Mouse (Mus musculus): ENCODE data around the gene Tmem209. TPM values are rescaled to one million over a fixed set of nuclear protein-coding genes. Genes with fewer than 3 reads are reported as not detected.

Tmem209 gene
- polyA plus RNA-seq, 1 experiment: 31.8 TPM

DNA sequence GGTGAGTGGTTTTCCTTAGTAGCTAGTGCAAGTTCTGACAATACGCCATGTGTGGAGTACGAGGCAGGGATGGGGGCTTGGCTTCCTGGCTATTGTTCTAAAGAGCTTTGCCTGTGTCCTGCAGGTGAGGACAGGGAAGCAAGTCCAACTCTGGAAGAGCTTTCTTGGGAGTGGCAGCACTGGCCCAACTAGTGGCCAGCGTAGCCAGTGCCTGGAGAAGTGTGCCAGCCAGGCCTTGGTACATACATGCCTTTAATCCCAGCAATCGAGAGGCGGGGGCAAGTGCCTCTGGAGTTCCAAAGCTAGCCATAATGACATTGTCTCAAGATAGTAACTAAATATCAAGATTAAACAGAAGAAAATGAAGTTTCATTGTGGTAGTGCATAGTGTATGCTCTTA is 708 bp upstream of the Tmem209 start:
- peak overlapping the region; percentile 52; the same call in 1 of the 2 replicates for H3K27ac ChIP-seq (ENCODE audit: insufficient read depth, low read depth, low read length)
- no peak for TF ChIP-seq POLR2A (IDR thresholded peaks at IDR 0.05; ENCODE audit: borderline replicate concordance, low read depth, low read length)

DNA sequence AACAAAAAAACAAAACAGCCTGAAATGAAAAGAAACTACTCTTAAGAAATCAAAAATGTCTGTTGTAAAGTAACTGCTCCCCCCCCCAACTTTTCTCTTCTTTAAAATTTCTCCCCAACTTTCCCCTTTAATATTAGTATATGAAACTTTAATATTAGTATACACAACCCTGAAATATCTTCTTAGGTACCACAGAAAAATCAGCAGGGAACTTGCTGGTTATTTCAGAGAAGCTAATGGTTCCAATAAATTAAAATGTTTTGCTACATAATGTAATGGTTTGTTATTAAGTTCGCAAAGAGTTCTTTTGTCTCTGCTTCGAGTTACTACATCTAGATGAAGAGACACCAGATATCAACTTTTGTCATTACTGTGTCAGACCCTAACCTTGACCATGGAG is 759 bp downstream of the Tmem209 start:
- peak overlapping the region; percentile 78 for H3K4me3 ChIP-seq (ENCODE audit: insufficient read depth, low read length)
- H3K4me1 ChIP-seq (ENCODE audit: control insufficient read depth, insufficient read depth, low read length): peaks cover 11% of the 10 kb centered on the region
- H3K27ac ChIP-seq (ENCODE audit: insufficient read depth, low read depth, low read length): peak overlapping the region; percentile 79
- TF ChIP-seq CTCF (IDR thresholded peaks at IDR 0.05; ENCODE audit: low read depth, low read length): no peak
- no peak for TF ChIP-seq POLR2A (IDR thresholded peaks at IDR 0.05; ENCODE audit: borderline replicate concordance, low read depth, low read length)

More for the DNA sequence above, 708 bp upstream of the Tmem209 start:
- no peak overlapping the region for H3K4me3 ChIP-seq (ENCODE audit: insufficient read depth, low read length)
- H3K4me1 ChIP-seq (ENCODE audit: control insufficient read depth, insufficient read depth, low read length): peaks cover 11% of the 10 kb centered on the region

DNA sequence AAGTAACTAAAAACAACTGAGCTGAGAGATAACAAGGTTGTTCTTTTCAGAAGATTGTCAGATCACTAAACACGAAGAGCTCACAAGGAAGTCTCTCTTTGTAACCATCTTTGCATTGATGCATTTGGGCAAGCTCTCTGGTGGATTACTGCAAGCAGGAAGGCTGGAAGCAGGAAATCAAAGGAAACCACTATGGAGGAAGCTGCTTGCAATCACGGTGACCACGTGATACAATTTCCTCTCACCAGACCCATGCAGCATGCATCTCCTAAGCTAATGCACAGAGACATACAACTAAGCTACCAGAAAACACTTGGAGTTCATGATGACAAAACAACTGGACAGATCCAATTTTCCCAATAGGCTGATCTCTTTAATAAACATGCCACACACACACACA is 10.5 kb downstream of the Tmem209 start:
- peaks cover 14% of the 10 kb centered on the region for H3K4me1 ChIP-seq (ENCODE audit: control insufficient read depth, insufficient read depth, low read length)
- TF ChIP-seq CTCF (IDR thresholded peaks at IDR 0.05; ENCODE audit: low read depth, low read length): no peak
- no peak for TF ChIP-seq POLR2A (IDR thresholded peaks at IDR 0.05; ENCODE audit: borderline replicate concordance, low read depth, low read length)
- H3K27ac ChIP-seq (ENCODE audit: insufficient read depth, low read depth, low read length): peak overlapping the region; percentile 68
- H3K4me3 ChIP-seq (ENCODE audit: insufficient read depth, low read length): no peak overlapping the region

DNA sequence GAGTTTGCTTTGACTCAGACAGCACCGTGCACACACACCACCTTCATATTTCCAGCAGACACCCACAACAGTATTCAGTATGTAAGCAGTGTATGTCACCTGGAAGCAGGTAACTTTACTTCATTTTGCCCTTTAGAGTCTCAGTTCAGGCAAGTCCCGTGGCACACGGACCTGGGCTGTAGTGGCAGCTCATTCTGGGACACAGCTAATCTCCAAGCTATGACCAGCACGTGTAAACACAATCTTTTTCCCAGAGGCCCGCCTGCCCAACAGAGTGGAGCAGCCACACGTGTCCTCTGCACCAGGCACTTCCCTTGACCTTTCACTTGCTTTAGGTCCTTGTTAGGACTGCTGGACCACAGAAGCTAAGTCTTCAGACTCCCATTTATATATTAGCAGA is 23.1 kb downstream of the Tmem209 start:
- H3K4me1 ChIP-seq (ENCODE audit: control insufficient read depth, insufficient read depth, low read length): no peaks in the 10 kb centered on the region
- TF ChIP-seq POLR2A (IDR thresholded peaks at IDR 0.05; ENCODE audit: borderline replicate concordance, low read depth, low read length) (no peak), CTCF (IDR thresholded peaks at IDR 0.05; ENCODE audit: low read depth, low read length) (no peak)
- no peak overlapping the region for H3K4me3 ChIP-seq (ENCODE audit: insufficient read depth, low read length)
- no peak overlapping the region for H3K27ac ChIP-seq (ENCODE audit: insufficient read depth, low read depth, low read length)

DNA sequence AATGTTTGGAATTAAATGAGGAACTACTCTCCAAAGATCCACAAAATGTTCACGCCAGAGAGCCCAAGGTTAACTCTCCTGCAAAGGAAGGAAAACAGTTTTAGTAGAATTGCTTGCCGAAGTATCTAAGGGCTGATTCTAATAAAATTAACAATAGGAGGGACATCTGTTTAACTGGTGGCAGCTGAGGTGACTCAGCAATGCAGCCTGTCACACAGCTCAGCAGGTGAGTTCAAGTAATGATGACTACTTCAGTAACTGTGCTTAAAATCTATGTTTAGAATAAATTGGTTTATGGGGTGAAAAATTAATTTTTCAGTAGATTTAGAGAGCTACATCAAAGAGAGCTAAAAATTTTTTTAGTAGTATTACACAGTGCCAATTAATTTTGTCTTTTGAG is 26.7 kb downstream of the Tmem209 start:
- no peak overlapping the region for H3K27ac ChIP-seq (ENCODE audit: insufficient read depth, low read depth, low read length)
- TF ChIP-seq CTCF (IDR thresholded peaks at IDR 0.05; ENCODE audit: low read depth, low read length): no peak
- no peak for TF ChIP-seq POLR2A (IDR thresholded peaks at IDR 0.05; ENCODE audit: borderline replicate concordance, low read depth, low read length)
- no peaks in the 10 kb centered on the region for H3K4me1 ChIP-seq (ENCODE audit: control insufficient read depth, insufficient read depth, low read length)

DNA sequence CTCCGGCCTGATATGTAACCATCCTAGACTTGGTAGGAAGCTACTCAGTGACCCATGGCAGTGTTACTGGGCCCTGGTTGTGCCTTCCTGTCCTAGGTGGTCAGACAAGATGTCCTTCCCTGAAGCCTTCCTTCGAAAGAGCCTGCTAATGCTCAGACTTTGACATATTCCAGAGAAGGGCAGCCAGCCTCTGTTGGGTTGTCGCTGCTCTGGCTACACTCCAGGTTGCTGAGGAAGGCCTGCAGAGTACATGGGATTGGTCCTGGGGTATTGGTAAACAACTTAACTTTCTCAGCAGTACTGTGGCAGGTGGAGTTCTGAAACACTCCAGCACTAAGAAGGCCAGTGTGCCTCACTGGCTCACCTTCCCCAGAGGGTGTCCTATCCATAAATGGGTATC is 30.2 kb downstream of the Tmem209 start:
- no peak overlapping the region for H3K27ac ChIP-seq (ENCODE audit: insufficient read depth, low read depth, low read length)
- peaks cover 4% of the 10 kb centered on the region; the same call in 1 of the 2 replicates for H3K4me1 ChIP-seq (ENCODE audit: control insufficient read depth, insufficient read depth, low read length)
- TF ChIP-seq POLR2A (IDR thresholded peaks at IDR 0.05; ENCODE audit: borderline replicate concordance, low read depth, low read length): no peak
- TF ChIP-seq CTCF (IDR thresholded peaks at IDR 0.05; ENCODE audit: low read depth, low read length): no peak
- H3K4me3 ChIP-seq (ENCODE audit: insufficient read depth, low read length): no peak overlapping the region

More for the DNA sequence above, 26.7 kb downstream of the Tmem209 start:
- no peak overlapping the region for H3K4me3 ChIP-seq (ENCODE audit: insufficient read depth, low read length)

DNA sequence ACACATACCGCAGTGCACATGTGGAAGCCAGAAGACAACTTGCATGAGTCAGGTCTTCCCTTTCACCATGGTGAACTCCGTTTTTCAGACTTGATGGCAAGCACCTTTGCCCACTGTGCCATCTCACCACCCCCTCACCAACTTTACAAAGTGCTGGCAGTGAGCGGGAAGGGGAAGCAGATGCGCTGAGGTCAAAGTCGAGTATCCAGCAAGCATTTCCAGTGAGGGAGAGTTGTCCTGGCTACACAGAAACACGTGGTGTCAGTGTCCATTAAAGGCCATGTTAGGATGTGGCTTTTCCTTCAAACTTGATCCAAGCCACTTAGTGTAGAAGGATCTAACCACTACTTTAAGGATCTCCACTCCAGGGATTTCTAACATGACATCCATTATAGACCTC is 31.8 kb downstream of the Tmem209 start:
- Histone ChIP-seq H3K4me3 (ENCODE audit: insufficient read depth, low read length) (no peak overlapping the region), H3K27ac (ENCODE audit: insufficient read depth, low read depth, low read length) (no peak overlapping the region), H3K4me1 (ENCODE audit: control insufficient read depth, insufficient read depth, low read length) (peaks cover 4% of the 10 kb centered on the region; the same call in 1 of the 2 replicates)
- TF ChIP-seq POLR2A (IDR thresholded peaks at IDR 0.05; ENCODE audit: borderline replicate concordance, low read depth, low read length): no peak
- no peak for TF ChIP-seq CTCF (IDR thresholded peaks at IDR 0.05; ENCODE audit: low read depth, low read length)

DNA sequence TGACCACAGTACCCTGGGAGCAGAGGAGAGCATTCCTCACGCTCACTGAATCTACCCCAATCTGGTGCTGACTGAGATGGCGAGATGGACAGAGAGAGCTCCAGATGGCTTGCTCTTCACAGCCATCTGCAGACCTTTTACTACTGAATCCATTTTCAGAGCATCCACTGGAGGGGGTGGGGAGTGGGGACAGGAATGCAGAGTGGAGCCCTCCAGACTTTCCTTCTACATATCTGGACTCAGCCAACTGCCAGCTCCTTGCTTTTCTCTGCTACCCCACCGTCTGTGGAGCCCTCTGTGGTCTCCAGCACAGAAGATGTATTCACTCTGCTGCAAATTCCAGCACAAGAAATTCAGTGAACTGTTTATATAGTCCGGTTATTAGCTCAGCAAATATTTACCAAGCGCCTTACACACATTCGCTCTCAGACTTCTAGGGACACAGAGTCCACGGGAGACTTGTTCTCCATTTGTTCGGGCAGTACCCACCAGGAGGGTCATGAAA is 32.3 kb downstream of the Tmem209 start:
- no peak overlapping the region for H3K27ac ChIP-seq (ENCODE audit: insufficient read depth, low read depth, low read length)
- TF ChIP-seq CTCF (IDR thresholded peaks at IDR 0.05; ENCODE audit: low read depth, low read length) (no peak), POLR2A (IDR thresholded peaks at IDR 0.05; ENCODE audit: borderline replicate concordance, low read depth, low read length) (no peak)
- no peak overlapping the region for H3K4me3 ChIP-seq (ENCODE audit: insufficient read depth, low read length)

DNA sequence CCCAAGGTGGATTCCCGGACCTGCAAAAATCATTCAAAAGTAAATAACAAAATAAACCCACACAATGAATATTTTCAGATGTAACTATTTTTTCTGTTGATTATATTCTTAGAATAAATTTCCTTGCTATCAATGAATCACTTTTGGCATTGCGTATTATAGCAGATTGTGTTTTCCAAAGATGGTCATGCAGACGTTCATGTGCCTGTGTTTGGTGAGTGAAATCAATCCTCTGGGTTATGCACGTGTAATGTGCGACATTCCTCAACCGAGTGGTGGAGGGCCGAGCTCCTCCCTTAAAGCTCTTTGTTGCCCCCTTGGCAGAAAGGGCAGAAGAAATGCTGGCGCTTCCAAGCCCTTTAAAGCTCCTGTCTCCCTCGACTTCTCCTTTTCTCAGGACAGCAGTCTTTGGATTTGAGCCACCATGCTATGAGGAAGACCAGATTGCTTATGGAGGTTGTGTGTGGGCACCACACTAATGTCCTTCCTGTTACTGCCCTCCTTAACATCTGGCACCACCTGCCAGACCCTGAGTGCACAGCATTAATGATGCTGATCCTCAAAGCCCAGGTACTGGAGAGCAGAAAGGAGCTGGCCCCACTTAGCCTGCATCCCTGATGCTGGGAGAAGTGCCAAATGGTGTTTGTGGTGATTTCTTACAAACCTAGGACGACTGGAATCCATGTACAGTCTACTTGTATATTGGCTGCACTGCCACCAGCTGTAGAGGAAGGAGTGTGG is 33.4 kb downstream of the Tmem209 start:
- TF ChIP-seq CTCF (IDR thresholded peaks at IDR 0.05; ENCODE audit: low read depth, low read length) (no peak), POLR2A (IDR thresholded peaks at IDR 0.05; ENCODE audit: borderline replicate concordance, low read depth, low read length) (no peak)
- peaks cover 4% of the 10 kb centered on the region; the same call in 1 of the 2 replicates for H3K4me1 ChIP-seq (ENCODE audit: control insufficient read depth, insufficient read depth, low read length)
- H3K27ac ChIP-seq (ENCODE audit: insufficient read depth, low read depth, low read length): no peak overlapping the region
- H3K4me3 ChIP-seq (ENCODE audit: insufficient read depth, low read length): no peak overlapping the region

More for the DNA sequence above, 32.3 kb downstream of the Tmem209 start:
- H3K4me1 ChIP-seq (ENCODE audit: control insufficient read depth, insufficient read depth, low read length): peaks cover 4% of the 10 kb centered on the region; the same call in 1 of the 2 replicates

DNA sequence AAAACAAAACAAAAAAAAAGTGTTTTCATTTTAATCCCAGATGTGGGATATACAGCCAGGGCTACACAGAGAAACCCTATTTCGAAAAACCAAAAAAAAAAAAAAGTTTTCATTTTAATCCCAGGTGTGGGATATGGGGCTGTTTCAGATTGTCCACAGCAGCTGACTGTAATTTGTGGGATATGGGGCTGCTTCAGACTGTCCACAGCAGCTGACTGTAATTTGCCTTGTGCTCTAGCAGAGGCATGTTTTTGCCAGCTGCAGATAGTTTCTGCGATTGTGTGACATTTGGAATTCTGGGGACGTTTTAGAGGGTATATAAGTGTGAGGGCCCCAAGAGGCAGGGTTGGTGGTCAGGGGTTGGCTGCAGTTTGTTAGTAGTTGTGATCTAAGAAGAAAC is 37.9 kb downstream of the Tmem209 start:
- TF ChIP-seq POLR2A (IDR thresholded peaks at IDR 0.05; ENCODE audit: borderline replicate concordance, low read depth, low read length) (no peak), CTCF (IDR thresholded peaks at IDR 0.05; ENCODE audit: low read depth, low read length) (no peak)
- no peak overlapping the region for H3K27ac ChIP-seq (ENCODE audit: insufficient read depth, low read depth, low read length)
- H3K4me3 ChIP-seq (ENCODE audit: insufficient read depth, low read length): no peak overlapping the region
- peaks cover 4% of the 10 kb centered on the region; the same call in 1 of the 2 replicates for H3K4me1 ChIP-seq (ENCODE audit: control insufficient read depth, insufficient read depth, low read length)
